Mouse (Mus musculus) gastrocnemius, adult 8-10 months (tissue): ENCODE data around the gene Rsrc2. TPM values are rescaled to one million over a fixed set of nuclear protein-coding genes. Genes with fewer than 3 reads are reported as not detected.

Source experiments
- DNase-seq, 2 experiments: peaks; one replicate each; pipeline ENCODE4 v3.0.0; 2022; ENCODE audit warnings: low spot score in 2 of 2
- total RNA-seq, 4 experiments: library from RNA; stranded (reverse); gene quantifications; 2 replicates each; pipeline ENCODE4 v1.2.4; 2022

The Rsrc2 gene
- total RNA-seq, 4 experiments from 2014 or later = 28.1 to 39.6 (median 33.0) TPM

- no peak for DNase-seq
Observed at GRCm38 (mm10) chr5:123696961-123697360, 52.3 kb downstream of the Rsrc2 start.

GRCm38 (mm10) chr5:123696244-123696643 is 53.0 kb downstream of the Rsrc2 start:
- DNase-seq = no peak

- DNase-seq = no peak
Observed at GRCm38 (mm10) chr5:123694468-123694867, 54.7 kb downstream of the Rsrc2 start.

- DNase-seq = peak in 1 of 2 experiments; percentile 44
Observed at GRCm38 (mm10) chr5:123684221-123685144, 64.7 kb downstream of the Rsrc2 start, which contains the start of gene Clip1. TSS of gene Clip1 (minus strand) at chr5:123684618.

GRCm38 (mm10) chr5:123683377-123684220 is 65.6 kb downstream of the Rsrc2 start:
- DNase-seq = peak; percentile 64 to 71

- DNase-seq = no peak
Observed at GRCm38 (mm10) chr5:123683043-123683376, 66.2 kb downstream of the Rsrc2 start.

DNA sequence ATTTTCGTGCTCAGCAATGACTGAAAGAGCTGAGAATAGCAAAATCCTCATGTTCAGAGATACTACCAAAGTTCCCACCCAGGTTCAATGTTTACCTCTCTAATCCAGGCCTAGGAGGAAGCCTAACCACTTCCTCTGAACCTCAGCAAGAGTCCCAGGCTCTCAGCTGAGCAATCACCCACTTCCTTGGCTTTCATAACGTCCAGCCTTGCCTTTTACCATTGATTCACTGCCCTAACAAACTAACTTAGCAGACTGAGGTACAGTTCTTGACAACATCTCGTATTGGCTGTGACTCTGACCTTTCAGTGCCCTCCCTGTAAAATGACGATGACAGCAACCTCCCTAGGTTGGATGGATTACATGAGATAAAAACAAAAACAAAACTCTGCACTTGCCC is 66.8 kb downstream of the Rsrc2 start:
- no peak for DNase-seq

DNA sequence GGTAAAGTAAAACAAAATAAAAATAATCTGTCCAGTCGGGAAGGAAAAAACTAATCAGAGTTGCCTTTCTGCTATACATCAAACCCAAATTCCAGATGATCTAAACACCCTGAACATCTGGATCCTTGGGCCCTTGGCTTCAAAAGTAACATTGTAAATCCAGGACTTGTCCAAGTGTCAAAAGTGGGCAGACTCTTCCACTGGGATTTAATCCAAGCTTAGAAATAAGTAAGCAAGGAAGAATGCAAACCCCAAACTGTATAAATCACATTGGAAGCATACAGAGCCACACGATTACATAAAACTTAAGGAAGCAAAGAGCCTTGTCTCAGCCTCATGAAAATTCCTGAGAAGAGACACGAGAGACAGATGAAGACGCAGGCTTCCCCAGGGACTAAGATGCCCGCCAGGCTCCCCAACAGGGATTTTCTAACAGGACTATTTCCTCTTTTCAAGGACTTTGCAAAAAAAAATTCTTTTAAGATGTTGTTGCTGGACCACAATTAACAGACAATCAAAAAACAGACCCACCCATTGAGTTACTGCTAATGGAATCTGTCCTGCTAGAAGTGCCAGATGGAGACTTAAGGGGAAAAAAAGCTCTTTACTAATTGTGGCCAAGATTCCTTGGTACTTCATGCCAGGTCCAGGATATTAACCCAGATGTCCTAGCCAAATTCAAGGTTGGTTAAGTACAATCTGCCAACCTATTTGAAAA is 69.5 kb downstream of the Rsrc2 start:
- no peak for DNase-seq

DNA sequence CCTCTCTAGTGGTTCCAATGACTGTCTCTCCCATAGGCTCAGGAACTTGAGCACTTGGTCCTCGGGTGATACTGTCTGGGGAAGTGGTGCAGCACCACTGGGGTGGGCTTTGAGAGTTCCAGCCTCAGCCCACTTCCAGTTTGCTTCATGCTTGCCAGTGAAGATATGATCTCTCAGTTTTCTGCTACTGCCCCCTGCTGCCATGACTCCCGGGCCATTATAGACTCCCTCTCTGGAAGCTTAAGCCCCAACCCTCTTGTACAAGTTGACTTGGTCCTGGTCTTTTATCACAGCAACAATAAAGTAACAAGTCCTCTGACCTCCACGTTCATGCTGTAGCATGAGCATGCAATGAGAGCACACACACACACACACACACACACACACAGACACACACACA is 70.1 kb downstream of the Rsrc2 start:
- no peak for DNase-seq

Other genes with a start within 250 kb of the Rsrc2 start
- not detected for gene B3gnt4, start 239.0 kb downstream of the Rsrc2 start, total RNA-seq
- gene Diablo, start 225.2 kb downstream of the Rsrc2 start, total RNA-seq = 10 to 100 TPM; 37.0 to 44.9 (median 41.6) TPM
- not detected for gene Gm49027, start 223.9 kb downstream of the Rsrc2 start, total RNA-seq
- gene Vps33a, start 176.4 kb downstream of the Rsrc2 start, total RNA-seq = 10 to 100 TPM; 35.1 to 44.4 (median 38.9) TPM
- gene Clip1, start 64.8 kb downstream of the Rsrc2 start, total RNA-seq = 100 to 1,000 TPM; 341 to 375 (median 357) TPM
- 10 to 100 TPM in 3 of 4 experiments, 1 to 10 TPM in 1; 10.0 to 15.4 (median 11.6) TPM for gene Zcchc8, start 28.3 kb downstream of the Rsrc2 start, total RNA-seq
- under 1 TPM in 1 of 4 experiments, not detected in 3; 0.05 TPM for gene Kntc1, start 302 bp upstream of the Rsrc2 start, total RNA-seq
- gene Hcar2, start 116.1 kb upstream of the Rsrc2 start, total RNA-seq = under 1 TPM in 2 of 4 experiments, not detected in 2; 0.13 to 0.25 TPM
- under 1 TPM; 0.12 to 0.72 (median 0.32) TPM for gene Hcar1, start 130.6 kb upstream of the Rsrc2 start, total RNA-seq
- 10 to 100 TPM; 49.2 to 59.2 (median 52.6) TPM for gene Denr, start 157.8 kb upstream of the Rsrc2 start, total RNA-seq
- under 1 TPM in 1 of 4 experiments, not detected in 3; 0.94 TPM for gene Gm43518, start 178.0 kb upstream of the Rsrc2 start, total RNA-seq
- 1 to 10 TPM in 3 of 4 experiments, under 1 TPM in 1; 0.56 to 2.1 (median 1.3) TPM for gene Ccdc62, start 181.3 kb upstream of the Rsrc2 start, total RNA-seq
- 10 to 100 TPM in 2 of 4 experiments, 1 to 10 TPM in 2; 8.7 to 15.9 (median 11.4) TPM for gene Hip1r, start 224.2 kb upstream of the Rsrc2 start, total RNA-seq